Mouse (Mus musculus) MEL-GATA-1-ER (cell line): ENCODE measurements at regions not wholly inside any gene's neighbourhood (a gene's known extent, or its start where the extent isn't known, plus 50 kb on each side); places are given as distances from the start of the nearest gene placed in this dataset.
A peak's percentile ranks its signal among the peaks of the same experiment; 100 is the strongest.
"Not testable (repeated sequence)": the region's sequence is repeated elsewhere in the genome, so short reads cannot be mapped to it uniquely, and the experiment has no call there.

Source experiments
- DNase-seq: peaks from one replicate; pipeline ENCODE4 v3.0.0-alpha.2; 2012; ENCODE audit warnings: low read depth; ENCODE audit errors: extremely low read depth

GRCm38 (mm10) chr6:31817640-31818039, 232.4 kb upstream of the 1700012A03Rik start:
- DNase-seq = no peak

GRCm38 (mm10) chr6:31811890-31812289, 238.2 kb upstream of the 1700012A03Rik start:
- DNase-seq = no peak

- no peak for DNase-seq
Measured at GRCm38 (mm10) chr6:31810602-31811512, 239.2 kb upstream of the 1700012A03Rik start.

GRCm38 (mm10) chr6:31804468-31804867, 240.7 kb upstream of the Podxl start:
- peak; percentile 6 for DNase-seq

GRCm38 (mm10) chr6:31803222-31803621, 239.4 kb upstream of the Podxl start:
- not testable (repeated sequence) for DNase-seq

GRCm38 (mm10) chr6:31791547-31791946, 227.8 kb upstream of the Podxl start:
- no peak for DNase-seq

GRCm38 (mm10) chr6:31790906-31791305, 227.1 kb upstream of the Podxl start:
- no peak for DNase-seq

GRCm38 (mm10) chr6:31776841-31777240, 213.1 kb upstream of the Podxl start:
- DNase-seq = no peak

- no peak for DNase-seq
Measured at GRCm38 (mm10) chr6:31771916-31772315, 208.1 kb upstream of the Podxl start.

- no peak for DNase-seq
Measured at GRCm38 (mm10) chr6:31745589-31745988, 181.8 kb upstream of the Podxl start.

- no peak for DNase-seq
Measured at GRCm38 (mm10) chr6:31731391-31731790, 167.6 kb upstream of the Podxl start.

- DNase-seq = no peak
Measured at GRCm38 (mm10) chr6:31719614-31720013, 155.8 kb upstream of the Podxl start.

GRCm38 (mm10) chr6:31718843-31719242, 155.1 kb upstream of the Podxl start:
- DNase-seq = no peak

- DNase-seq = peak; percentile 4
Measured at GRCm38 (mm10) chr6:31717531-31717930, 153.8 kb upstream of the Podxl start.

- no peak for DNase-seq
Measured at GRCm38 (mm10) chr6:31707256-31707655, 143.5 kb upstream of the Podxl start.

GRCm38 (mm10) chr6:31704191-31704590, 140.4 kb upstream of the Podxl start:
- DNase-seq = no peak

- no peak for DNase-seq
Measured at GRCm38 (mm10) chr6:31702931-31703330, 139.2 kb upstream of the Podxl start.

- peak; percentile 8 for DNase-seq
Measured at GRCm38 (mm10) chr6:31695885-31696284, 132.1 kb upstream of the Podxl start.

- no peak for DNase-seq
Measured at GRCm38 (mm10) chr6:31693047-31693446, 129.3 kb upstream of the Podxl start.

GRCm38 (mm10) chr6:31692024-31692423, 128.2 kb upstream of the Podxl start:
- DNase-seq = no peak

GRCm38 (mm10) chr6:31680101-31680500, 116.3 kb upstream of the Podxl start:
- DNase-seq = no peak

GRCm38 (mm10) chr6:31665671-31666486, 102.1 kb upstream of the Podxl start:
- no peak for DNase-seq
